Mouse (Mus musculus): ENCODE measurements around the gene Klc4.

The Klc4 gene

DNA sequence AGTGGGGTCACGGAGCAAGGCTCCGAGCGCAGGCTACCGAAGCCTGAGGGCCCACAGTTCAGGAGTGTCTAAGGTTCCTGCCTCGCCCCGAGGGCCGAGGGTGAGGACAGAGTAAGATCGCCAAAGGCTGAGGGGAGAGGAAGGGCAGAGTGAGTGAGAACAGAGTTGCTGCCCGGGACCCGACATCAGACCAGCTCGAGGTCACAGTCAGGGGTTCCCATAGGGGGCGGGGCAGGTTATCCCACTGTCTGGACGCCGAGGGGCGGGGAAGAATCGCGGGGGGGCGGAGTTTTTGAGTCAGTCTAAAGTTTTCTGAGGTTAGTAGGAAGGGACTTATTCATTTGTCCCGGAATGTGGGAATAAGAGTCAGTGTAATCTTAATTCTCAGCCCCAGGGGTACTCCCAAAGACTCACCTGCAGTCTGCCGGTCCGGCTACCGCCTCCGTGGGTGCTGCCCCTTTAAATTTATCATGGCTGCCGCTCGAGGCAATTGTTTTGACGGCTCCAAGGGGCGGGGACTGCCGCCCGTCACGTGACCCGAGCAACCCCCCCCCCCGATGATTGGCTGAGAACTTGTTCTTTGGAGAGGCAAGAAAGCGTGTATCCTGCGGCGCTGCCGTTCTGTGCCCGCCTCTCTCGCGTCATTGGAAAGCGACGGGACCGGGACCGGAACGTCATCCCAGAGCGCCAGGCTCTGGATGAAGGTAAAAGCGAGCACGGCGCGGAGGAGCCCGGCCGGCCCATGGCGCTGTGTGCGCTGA lies at the start of gene Klc4, which contains the start of gene Mrpl2:
Gene Klc4, minus strand, starts transcription at position 462 of the 761 bp plus-strand sequence.
Gene Mrpl2, plus strand, starts transcription at position 669 of the 761 bp plus-strand sequence.
- peak; percentile 99 to 100 for DNase-seq

DNA sequence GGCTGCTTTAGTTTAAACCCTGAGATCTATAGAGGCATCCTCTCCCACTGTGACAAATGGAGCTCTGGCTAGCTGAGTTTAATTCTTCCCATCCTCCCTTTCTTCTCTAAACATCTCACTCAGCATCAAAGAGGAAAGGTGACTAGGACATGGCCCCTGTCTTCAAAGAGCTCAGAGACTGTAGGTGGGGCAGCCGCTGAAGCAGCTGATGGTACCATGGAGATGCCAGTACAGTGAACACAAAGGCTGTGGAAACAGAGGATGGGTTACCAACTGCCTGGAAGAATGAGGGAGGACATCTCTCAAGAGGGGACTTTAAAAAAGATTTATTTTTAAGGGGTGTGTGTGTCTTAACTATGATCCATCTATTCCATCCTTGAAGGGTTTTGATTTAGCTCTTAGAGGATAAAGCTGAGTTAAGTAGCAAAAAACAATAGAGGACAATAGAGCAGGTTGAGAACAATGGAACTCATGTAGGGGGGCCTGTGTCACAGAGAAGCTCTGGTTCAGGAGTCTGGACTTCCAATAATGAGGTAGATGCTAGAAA lies 48.8 kb upstream of the Klc4 start:
- DNase-seq = no peak

DNA sequence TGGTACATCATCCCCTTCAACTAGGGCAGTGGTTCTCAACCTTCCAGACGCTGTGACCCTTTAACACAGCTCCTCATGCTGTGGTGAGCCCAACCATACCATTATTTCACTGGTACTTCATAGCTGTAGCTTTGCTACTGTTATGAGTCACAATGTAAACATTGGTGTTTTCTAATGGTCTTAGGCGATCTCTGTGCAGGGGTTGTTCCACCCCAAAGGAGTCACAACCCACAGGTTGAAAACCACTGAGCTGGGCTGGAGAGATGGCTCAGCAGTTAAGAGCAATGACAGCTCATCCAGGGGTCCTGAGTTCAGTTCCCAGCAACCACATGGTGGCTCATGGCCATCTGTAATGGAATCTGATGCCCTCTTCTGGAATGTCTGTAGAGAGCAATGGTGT lies 45.6 kb upstream of the Klc4 start:
- DNase-seq = no peak

DNA sequence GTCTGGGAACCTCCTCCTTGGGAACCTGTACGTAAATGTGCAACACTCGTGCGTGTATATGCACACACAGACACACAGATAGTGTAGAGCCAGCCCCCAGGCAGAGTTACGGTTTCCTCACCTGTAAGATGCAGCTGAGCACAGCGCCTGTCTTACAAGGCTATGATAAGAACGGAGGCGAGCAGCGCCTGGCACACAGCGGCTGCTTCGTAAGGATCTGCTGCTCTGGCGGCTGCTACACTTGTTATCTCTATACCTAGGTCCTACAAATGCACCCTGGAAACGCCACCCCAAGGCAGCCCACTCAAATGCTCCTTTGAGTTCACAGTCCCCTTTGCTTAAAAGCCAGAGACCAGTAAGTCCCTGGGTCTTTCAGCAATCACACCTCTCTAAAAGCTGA lies 44.8 kb upstream of the Klc4 start:
- DNase-seq = no peak

DNA sequence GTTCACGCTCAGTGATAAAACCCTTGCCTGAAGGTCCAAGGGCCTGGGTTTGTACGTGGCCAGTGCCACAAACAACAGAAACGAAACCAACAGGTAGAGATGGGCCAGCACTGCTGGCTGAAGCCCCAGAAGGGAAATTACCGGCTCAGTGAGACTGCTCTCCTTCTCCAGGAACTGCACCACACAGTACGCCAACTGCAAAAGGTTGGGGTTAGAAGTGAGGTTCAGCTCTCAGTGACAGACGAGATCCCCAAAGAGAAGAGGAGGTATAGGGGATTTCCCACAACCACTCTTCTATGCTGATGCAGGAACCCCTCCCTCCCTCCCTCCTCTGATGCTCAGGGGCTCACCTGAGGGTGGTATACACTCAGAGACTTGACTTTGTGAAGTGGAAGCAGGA lies 40.1 kb upstream of the Klc4 start:
- DNase-seq = no peak

DNA sequence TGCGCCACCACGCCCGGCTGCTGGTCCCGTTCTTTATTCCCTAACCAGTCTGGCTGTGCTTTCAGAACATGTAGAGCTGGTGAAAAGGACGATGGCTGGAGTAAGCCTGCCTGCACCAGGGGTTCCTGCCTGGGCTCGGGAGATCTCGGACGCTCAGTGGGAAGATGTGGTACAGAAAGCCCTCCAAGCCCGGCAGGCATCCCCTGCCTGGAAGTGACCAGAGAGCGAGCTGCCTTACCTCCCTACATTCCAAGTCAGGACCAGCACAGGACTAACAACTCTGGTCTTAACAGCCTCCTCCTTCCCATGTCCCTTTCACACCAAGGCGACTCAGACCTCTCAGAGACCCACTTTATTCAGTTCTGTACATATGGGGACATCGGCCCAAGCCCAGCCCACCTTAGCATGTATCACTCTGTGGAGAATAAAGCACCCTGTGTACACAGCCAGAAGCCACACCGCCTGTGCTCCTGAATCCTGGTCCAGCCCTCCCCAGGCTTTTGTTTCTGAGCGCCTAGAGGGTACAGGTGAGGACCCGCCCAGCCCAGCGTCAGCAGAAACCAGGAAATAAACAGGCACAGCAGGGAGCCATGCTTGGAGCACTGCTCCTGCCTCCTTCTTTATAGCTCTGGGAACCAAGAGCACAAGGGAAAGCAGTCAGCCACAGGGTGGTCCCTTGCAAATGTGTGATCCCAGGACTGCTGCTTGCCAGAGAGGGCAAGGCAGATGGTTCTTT lies 37.0 kb upstream of the Klc4 start:
- no peak for DNase-seq

DNA sequence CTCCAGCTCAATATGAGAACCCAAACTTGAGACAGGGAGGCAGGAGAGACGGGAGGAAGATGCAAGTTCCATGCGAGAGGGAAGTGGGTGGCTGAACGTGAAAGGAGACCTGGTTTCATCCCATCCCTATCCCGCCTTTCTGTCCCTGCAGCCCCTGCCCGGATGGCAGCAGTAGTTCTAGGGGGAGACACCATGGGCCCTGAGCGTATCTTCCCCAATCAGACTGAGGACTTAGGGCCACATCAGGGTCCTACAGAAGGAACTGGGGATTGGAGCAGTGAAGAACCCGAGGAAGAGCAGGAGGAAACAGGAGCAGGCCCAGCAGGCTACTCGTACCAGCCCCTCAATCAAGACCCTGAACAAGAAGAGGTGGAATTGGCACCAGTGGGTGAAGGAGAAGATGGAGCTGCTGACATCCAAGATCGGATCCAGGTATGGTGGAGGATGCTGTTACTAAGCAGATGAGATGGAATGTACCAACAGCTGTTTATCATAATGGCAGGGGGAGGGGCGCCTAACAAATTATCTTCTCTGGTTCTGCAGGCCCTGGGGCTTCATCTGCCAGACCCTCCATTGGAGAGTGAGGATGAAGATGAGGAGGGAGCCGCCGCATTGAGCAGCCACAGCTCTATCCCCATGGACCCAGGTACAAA lies 35.8 kb upstream of the Klc4 start:
- no peak for DNase-seq

DNA sequence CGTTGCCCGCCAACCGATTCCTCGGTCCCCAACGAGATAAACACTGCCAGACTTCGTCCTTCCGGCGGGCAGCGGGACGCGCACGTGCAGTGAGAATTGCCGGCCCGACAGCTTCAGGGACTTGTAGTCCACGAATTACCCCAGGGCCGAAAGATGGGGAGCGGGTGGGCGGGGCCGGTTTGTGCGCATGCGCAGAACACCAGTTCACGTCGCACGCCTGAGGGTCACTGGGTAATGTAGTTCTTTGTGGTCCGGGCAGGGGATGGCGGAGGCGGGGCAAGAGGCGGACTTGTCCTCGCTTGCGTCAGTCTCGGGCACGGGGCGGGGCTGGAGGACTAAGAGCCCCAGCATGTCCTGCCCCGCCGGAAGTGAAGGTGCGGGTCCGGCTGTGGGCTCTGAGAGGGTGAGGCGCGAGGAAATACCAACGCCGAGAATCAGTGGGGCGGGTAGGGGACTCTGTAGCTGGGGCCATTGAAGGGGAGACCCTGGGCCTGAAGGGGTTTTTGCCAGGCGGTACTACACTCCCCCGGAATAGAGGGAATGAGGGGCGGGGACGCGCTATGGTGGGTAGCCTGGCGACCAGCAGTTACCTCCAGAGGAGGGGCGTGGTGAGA lies 35.0 kb upstream of the Klc4 start, which contains the start of gene Klhdc3:
Gene Klhdc3, minus strand, starts transcription at position 155 of the 614 bp plus-strand sequence.
- DNase-seq = peak; percentile 95 to 98

DNA sequence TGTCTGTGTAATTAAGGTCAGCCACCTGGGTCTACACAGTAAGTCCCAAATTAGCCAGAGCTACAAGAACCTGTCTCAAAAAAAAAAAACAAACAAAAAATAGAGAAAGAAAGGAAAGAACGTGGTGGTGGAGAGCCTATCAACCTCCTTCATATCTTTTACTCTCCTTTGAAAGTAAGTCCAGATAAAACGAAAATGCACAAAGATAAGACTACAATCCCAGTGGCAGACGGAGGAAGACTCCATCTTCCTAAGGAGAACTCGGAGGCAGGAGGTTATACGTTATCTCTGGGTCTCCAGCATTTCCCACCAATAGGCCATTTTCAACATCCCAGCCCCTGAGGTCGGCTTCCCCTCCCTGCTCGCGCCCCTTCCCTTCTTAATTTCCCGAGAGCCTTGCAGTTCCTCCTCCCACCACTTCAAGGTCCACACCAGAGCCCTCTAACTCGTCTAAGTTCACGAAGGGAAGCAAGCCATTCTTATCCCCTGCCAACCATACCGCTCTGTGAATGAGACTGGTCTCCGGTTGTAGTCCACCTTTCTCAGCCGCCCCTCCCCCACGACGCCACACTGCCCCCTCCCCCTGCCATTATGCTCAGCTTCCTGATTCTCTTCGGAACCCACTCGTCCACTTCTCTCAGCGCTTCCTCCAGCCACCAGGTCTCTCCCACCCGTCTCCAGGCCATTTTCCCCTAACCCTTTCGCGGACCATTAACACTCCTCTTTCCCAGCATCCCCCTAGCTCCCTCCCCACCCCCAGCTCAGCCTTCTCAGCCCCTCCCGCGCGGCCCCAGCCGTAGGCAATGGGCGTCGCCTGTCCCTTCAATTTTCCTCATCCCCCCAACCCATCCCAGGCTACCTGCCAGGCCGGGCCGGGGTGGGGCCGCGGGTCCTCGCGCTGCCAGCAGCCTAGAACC lies 34.3 kb upstream of the Klc4 start:
- peak; percentile 43 to 50 for DNase-seq

DNA sequence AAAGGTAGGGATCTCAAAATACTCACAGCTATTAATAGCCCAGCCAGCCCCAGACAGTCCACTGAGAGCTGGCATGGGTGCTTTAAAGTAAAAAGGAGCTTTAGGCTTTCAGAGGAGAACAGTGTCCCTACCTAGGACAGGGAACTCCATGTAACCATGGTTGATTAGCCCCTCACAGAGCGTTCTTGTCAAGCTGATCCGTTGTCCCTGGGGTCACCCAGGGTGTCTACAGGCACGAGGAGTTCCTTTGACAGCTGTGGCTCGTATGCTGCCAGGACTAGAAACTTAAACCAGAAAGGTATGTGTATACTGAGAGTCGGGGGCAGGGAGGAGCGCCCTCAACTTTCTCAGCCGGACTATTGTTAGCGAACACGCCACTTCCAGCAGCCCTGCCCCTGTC lies 33.1 kb upstream of the Klc4 start:
- DNase-seq = no peak

DNA sequence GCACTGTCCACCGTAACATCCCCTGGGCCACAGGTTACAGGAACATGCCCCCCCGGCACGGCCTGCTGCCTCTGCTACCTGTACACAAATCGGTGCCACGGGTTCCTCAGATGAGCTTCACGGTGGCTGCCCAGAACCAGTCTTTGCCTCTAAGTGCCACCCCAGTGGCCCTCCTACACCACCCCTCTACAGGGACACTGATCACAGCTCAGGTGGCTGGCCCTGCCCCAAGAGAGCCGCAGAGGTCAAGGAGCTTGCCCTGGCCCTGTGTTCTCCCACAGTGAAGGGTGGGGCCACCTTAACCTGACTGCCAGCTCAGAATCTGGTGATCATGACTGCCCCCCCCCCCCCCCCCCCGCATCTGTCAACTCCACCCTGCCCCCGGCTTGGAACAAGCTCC lies 32.6 kb upstream of the Klc4 start, which contains the start of gene Mea1:
Gene Mea1, plus strand, starts transcription at position 378 of the 400 bp plus-strand sequence.
- DNase-seq = no peak

DNA sequence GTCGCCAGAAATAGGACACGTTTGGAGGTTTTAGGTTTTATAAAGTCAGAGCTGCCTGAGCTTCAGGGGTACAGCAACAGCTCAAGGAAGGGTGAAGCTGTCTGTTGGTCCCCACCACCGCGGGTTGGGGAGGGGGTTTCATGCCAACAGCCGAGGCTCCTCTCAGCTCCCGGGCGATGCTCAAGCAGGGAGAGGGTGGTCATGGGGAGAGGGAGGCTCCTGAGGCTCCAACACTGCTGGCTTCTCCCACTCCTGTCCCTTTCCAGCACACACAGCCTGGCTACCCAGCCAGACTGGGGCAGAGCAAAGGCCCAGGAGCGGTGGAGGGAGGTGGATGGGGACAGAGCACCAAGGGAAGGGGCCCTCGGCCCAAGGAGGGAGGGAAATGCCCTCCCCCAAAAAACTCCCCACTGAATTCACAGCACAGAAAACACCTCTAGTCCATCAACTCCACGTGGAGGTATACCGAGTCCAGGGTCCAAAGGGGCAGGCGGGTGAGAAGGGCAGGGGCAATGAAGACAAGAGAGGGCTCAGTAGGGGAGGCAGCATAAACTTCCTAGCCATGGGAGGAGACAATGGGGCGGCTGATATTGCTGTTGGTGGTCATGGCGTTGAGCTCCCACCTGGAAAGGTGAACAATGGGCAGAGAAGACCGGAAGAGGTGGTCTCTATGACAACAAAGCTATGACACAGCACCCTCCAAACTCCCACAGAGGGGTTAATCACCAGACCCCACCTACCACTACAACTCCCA lies 28.9 kb upstream of the Klc4 start:
- no peak for DNase-seq

DNA sequence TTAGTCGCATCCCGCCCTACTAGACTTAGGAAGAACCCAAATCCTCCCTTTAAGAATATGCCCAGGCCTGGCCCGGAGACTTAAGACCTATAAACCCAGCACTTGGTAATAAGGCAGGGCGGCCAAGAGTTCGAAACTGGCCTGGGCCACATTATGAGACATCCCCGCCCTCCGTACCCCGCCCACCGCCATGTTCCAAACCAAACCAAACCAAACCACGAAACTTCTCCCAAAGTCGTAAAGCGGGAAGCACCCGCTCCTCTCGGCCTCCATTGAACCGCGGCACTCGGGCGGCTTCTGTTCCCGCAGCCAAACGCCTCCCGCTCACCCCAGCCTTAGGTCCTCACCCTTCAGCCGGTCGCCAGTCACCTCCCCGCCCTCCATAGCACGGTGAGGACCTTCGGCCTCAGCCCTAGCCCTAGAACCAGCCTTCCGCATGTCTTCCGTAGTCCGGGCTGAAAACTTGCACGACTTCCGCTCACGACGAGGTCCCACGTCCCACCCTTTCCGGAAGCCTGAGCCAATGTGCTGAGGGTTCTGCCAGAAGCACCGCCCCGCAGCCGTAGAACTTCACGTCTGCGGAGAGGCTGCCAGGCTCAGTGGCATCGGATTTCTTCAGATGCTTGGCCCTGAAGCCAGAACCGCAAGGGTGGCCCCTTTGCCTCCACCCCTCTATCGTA lies 28.2 kb upstream of the Klc4 start, which contains the start of gene Rrp36:
Gene Rrp36, minus strand, starts transcription at position 503 of the 680 bp plus-strand sequence.
- DNase-seq = peak; percentile 84 to 85

DNA sequence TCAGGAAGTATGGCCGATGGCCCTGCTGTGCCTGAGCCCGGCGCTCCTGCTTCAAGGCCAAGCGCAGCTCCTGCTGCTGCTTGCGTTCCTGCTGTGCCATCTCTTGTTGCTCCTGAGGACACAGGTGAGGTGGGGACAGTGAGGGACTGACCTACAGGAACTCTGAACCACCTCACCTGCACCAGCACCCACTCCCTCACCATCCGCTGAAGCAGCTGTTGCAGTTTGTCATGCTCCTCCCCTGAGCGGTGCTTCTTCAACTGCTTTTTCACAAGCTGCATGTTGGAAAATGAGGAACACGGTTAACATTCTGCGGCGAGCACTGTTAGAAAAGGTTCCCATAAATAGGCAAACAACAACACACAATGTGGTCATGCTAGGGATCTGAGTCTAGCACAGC lies 24.1 kb upstream of the Klc4 start:
- no peak for DNase-seq

DNA sequence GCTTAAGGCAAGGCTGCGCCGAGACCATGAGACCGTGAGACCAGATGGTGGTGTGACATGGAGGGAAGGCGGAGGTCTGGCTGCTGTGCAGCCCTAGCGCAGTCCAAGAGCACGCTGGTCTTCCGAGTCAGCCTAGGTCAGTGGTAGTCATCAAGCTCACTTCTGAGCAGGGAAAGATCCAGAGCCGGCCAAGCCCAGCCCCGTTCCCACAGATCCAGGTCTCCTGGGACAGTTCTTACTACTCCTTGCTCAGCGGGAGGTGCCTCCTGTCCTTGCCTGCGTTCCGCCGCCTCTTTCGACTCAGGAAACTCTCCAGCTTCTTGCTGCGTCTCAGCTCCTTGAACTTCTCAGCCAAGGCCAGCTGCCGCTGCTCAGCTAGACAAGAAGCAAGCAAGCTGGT lies 21.9 kb upstream of the Klc4 start:
- DNase-seq = no peak

DNA sequence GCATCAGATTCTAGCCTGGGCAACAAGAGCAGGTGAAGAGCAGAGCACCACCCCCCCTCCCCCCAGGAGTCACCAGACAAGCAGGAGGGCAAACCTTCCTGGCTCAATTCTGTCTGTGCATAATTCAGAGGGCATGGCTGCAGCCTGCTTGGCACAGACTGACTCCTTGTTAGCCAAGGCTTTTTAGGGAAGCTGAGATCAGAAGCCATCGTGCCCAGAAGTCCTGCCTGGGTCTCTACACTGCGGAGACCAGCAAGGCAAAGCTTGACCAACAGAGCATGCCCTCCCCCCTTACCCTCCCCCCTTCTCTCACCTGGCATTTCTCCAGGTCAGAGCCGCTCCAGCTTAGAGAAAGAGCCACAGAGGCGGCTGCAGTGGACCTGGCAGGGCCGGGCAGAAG lies 16.9 kb upstream of the Klc4 start:
- DNase-seq = peak; percentile 72 to 74

DNA sequence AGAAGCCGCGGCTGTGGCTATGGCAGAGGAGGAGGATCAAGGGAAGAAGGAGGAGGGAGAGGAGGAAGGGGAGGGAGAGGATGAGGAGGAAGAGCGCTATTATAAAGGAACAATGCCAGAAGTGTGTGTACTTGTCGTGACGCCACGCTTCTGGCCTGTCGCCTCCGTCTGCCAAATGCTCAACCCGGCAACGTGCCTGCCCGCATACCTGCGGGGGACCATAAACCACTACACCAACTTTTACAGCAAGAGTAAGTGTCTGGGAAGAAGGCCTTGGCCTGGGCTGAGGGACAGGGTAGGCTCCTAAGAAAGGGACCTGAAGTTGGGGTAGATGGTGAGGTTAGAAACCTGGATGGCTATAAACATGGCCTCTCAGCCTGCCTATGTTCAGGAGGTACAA lies 16.2 kb upstream of the Klc4 start:
- peak; percentile 69 to 73 for DNase-seq

DNA sequence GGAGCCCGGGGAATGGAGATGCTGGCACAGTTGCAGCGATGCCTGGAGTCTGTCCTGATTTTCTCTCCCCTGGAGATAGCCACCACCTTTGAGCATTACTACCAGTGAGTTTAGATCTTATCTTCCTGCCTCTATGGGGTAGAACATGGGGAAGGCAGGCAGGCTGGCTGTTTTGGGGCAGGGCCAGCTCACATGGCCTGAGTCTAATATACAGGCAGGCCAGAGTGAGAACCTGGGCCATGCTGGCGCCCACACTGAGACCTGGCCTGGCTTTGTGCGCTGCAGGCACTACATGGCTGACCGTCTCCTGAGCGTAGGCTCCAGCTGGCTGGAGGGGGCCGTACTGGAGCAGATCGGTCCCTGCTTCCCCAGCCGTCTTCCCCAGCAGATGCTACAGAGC lies 15.5 kb upstream of the Klc4 start:
- DNase-seq = peak; percentile 74 to 76

DNA sequence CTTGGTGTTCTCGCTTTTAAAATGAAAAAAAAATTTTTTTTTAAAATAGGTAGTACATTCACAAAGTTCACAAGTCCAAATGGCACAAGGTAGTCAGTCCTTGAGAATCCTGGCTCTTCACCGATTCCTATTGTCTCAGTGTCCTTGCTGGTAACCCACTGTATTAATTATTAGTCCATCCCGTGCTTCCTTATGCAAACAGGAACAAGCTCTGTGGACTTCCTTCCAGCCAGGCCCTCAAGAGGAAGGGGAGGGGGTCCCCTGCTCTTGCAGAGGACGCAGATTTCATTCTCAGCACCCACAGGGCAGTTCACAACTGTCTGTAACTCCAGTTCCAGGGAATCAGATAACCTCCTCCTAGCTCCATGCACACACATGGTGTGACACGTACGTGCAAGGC lies 10.2 kb upstream of the Klc4 start:
- DNase-seq = no peak
